Mouse (Mus musculus) embryo, embryonic 9.5 days (tissue): ENCODE data around the gene Rabgap1l.

Experiments
- DNase-seq: peaks from one replicate; pipeline ENCODE4 v3.0.0-alpha.2; 2017; ENCODE audit errors: extremely low spot score

Gene Rabgap1l

GRCm38 (mm10) chr1:160787926-160788325 is 5.1 kb downstream of the Rabgap1l start:
- no peak for DNase-seq

DNA sequence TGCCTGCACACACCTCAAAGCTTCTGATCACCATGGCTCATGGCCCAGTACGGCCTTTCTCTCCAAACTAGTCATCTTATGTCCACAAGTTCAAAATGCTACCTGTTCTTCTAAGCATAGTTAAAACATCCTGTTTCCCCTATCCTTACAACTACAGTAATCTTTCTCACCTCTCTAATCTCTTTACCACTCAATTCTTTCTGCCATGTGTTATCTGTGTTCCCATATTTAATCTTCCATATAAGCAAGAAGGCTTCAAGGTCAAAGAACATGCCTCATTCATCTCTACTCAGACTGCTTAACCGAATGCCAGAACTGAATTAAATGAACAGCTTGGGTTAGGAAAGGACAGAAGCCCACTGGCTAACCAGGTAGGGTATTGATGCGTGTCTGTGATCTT is 5.8 kb downstream of the Rabgap1l start:
- DNase-seq, result no peak

GRCm38 (mm10) chr1:160786571-160786970 is 6.4 kb downstream of the Rabgap1l start:
- DNase-seq, result no peak

DNA sequence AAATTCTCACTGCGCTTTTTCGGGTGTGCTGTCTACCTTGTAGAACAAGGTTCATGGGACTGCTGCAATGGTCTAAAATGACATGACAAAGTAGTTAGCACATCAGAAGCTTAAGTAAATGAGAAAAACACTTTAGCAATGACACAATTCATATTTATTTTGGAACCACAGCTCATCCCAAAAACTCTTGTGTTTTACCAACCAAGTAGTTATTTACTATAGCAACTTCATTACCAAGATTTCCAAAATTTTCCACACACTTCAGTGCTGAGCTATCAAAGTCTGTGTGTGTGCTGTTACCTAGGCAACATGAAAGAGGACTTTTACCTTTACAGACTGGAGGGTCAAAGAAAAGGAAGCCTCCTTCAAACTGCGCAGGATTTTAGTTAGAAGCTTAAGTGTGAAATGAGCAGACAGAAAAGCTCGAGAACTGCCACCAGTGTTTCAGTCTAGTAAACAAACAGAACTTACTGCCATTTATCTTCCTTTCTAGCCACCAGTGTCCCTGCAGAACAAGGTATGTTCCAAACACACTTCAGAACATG is 7.3 kb downstream of the Rabgap1l start:
- no peak for DNase-seq

DNA sequence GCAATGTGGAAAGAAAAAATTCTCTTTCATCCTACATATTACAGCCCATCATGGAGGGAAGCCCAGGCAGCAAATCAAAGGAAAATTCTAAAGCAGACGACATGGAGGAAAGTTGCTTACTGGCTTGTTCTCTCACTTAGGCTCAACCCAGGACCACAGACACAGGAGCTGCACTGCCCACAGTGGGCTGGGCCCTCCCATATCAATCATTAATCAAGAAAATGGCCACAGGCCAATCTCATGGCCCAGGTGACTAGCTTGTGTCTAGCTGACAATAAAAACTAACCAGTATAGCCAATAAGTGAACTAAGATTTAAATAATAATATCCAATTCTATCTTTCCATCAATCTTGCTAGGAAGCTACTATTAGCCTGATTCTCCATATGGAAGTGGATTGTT is 8.9 kb downstream of the Rabgap1l start:
- DNase-seq, result no peak

DNA sequence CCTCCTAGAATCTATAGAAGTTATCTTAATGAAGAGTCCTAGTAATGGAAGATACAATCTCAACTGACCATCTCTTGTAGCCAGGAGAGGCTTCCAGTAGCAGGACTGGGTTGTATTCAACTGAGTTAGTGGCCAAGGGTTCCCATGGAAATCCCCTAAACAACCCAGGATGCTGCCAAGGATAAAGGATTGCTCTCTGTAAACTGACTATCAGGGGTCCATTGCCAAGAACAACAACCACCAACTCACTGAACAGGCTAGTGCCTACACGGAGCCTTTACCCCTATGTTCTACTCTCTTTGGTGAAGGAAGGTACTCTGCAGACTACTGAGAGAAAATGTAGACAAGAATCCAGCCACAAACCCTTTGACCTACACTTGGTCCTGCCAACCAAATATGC is 18.8 kb downstream of the Rabgap1l start:
- no peak for DNase-seq

GRCm38 (mm10) chr1:160765565-160765964 is 27.4 kb downstream of the Rabgap1l start:
- DNase-seq, result no peak

DNA sequence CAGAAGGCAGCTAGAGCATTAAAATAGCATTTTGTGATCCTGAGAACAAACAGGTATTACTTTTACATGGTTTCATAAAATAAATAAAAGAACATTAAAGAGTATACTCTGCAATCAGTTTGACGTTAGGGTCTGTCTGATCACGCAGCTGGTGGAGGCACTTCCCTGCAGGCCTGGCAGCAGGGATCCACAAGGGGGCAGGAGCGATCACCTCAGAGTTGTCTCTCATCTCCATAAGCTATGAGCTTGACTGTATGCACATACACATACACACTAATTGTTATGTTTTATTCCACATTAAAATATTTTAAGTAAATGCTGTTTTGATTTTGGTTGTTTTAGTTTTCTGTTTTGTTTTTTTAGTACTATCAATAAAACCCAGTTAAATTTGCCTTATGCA is 34.8 kb downstream of the Rabgap1l start:
- DNase-seq, result peak; percentile 43

- DNase-seq, result no peak
Observed at GRCm38 (mm10) chr1:160755359-160755758, 37.7 kb downstream of the Rabgap1l start.

- no peak for DNase-seq
Observed at GRCm38 (mm10) chr1:160750629-160751028, 42.4 kb downstream of the Rabgap1l start.

GRCm38 (mm10) chr1:160746786-160747185 is 46.2 kb downstream of the Rabgap1l start:
- peak; percentile 7 for DNase-seq

DNA sequence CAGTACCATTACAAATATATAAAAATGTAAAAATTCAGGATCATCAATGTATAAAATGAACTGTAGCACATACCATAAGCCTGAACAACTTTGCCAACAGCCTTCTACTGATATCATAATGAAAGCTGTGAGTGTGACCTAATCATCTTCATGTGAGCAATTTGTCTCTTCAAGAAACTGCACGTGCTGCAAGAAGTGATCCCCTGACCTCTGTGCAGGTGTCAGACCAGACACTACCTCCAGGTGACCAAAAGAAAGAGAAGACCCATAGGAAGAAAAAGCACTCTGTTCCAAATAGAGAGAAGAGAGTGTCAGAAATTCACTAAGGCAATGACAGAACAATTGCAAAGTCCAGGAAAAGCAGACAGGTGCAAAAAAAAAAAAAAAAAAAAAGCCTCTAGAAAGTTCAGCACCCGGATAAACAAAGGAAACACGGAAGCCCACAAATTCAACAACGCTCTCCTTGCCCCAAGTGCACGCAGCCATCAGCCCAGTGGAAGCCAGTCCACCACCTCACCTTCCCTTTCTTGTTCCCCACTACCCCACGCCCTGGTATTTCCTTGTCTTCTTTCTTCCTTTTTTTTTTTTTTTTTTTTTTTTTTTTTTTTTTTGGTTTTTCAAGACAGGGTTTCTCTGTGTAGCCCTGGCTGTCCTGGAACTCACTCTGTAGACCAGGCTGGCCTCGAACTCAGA is 47.6 kb downstream of the Rabgap1l start:
- DNase-seq, result no peak

DNA sequence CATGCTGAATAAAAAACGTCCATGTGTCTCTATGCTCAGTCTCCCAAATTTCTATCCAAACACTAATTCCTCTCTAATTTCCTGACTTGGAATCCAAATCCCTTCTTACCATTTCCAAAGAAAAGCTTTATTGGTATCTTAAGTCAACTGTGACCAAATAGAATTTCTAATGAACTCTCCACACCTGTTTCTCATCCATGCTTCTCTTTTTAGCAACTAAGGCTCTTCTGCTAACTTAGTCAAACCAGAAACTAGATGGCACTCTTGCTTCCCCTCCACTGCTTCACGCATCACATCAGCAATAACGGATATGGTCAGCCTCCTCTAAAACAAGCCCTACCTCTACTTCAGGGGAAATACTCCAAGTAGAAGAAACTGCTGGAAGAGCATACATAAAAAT is 49.0 kb downstream of the Rabgap1l start:
- no peak for DNase-seq

GRCm38 (mm10) chr1:160743229-160743628 is 49.8 kb downstream of the Rabgap1l start:
- peak; percentile 47 for DNase-seq

- DNase-seq, result no peak
Observed at GRCm38 (mm10) chr1:160740650-160741049, 52.4 kb downstream of the Rabgap1l start.

DNA sequence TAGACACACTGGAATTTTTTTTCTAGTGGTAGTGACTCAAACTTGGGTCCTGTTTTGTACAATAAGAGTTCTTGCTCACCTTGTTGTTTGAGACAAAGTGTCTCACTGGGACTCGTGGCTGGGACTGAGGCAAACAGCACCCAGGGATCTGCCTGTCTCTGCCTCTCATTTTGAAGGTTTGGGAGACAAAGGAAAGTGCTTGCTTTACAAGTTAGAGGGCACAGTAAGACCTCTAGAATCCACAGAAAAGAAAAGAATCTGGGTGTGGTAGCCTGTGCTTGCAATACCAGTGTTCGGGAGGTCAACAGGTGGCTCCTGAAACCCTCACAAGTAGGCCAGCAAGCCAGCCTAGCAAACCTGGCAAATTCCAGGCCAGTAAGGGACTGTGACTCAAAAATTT is 58.3 kb downstream of the Rabgap1l start:
- DNase-seq, result no peak

GRCm38 (mm10) chr1:160729944-160730343 is 63.1 kb downstream of the Rabgap1l start:
- DNase-seq, result no peak

DNA sequence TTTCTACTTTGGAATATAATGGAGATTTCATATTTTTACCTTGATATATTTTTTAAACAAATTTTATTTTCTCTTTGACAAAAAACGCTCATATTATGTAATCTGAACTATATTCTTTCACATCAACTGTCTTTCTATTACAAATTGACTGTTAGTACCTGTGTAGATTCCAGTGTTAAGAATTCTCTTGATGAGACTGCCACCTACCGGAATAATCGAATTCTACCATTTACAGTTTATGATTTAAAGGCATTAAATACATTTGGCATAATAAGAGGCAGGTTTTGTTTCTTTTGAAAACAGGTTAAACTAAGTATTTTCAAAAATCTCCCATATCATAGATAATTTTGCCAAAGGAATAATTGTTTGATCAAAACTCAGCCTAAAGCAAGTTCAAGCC is 75.3 kb downstream of the Rabgap1l start:
- DNase-seq, result peak; percentile 15

DNA sequence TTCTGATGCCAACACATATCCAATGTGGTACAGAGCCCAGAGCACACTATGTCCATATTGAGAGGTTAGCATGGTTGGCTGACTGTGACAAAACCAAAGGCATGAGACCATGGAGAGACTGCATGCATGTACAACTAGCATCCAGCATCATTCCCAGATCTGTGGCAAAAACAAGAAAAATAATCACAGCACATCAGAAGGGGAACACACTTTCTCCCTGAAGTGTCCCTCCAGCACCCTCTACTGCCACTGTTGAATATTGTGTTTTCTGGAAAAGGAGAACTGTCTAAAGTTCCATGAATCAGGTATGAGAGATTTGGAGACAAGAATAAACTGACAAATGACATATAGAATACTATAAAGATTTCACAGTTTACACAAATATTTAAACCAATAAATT is 78.3 kb downstream of the Rabgap1l start:
- DNase-seq, result no peak

- no peak for DNase-seq
Observed at GRCm38 (mm10) chr1:160713887-160714286, 79.1 kb downstream of the Rabgap1l start.

DNA sequence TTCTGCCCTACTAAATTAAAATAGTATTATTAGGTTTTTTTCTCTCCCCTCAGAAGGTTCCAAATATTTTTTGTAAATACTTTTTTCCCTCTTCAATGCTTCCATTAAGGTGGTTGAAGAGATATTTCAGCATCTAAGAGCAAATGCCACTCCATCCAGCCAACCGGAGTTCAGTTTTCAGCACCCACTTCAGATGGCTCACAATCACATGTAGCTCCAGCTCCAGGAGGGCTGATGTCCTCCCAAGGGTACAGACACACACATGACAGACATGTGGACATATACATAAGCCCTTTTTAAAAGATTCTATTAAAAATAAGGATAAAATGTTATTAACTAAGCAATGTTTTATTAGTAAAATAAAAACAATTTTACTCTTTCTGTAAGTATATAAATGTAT is 79.6 kb downstream of the Rabgap1l start:
- no peak for DNase-seq

- no peak for DNase-seq
Observed at GRCm38 (mm10) chr1:160710539-160710938, 82.5 kb downstream of the Rabgap1l start.

GRCm38 (mm10) chr1:160704596-160704995 is 88.4 kb downstream of the Rabgap1l start:
- DNase-seq, result no peak

DNA sequence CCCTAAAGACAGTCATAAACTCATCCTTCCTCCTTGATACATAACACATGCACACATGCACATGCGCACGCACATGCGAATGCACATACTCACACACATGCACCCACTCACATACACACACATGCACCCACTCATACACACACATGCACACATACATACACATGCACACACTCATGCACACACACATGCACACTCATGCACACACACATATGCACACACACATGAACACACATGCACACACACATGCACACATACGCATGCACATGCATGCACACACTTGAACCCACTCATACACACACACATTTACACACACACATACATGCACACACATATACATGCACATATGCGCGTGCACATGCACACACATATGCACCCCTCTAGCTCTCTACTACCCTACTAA is 89.2 kb downstream of the Rabgap1l start:
- no peak for DNase-seq
